Mouse (Mus musculus) intestine, embryonic 14.5 days (tissue): Measurements from ENCODE around the gene Nav1. TPM values are rescaled to one million over a fixed set of nuclear protein-coding genes. Genes with fewer than 3 reads are reported as not detected.

ENCODE experiments used
- ATAC-seq: fragments of 200-750 bp; cut with Nextera tagmentation; replicated peaks from 2 replicates; pipeline ENCODE4 v1.8.0; 2017; ENCODE audit warnings: low read depth, moderate number of reproducible peaks, moderate TSS enrichment, moderate library complexity; ENCODE audit not compliant: low FRiP score, low TSS enrichment
- DNase-seq: peaks from one replicate; pipeline ENCODE4 v3.0.0-alpha.2; 2018; ENCODE audit warnings: low spot score
- H3K27ac ChIP-seq: fragments of 300-500 bp; sonication (generic); 2 replicates; pipeline ENCODE4 v1.5.1; 2014; ENCODE audit warnings: low read depth, mild to moderate bottlenecking, control low read depth
- H3K27me3 ChIP-seq: fragments of 300-500 bp; sonication (generic); replicated peaks from 2 replicates; pipeline ENCODE4 v1.6.1; 2014; ENCODE audit warnings: low read length, control low read depth; ENCODE audit not compliant: control insufficient read depth, insufficient read depth
- H3K36me3 ChIP-seq: fragments of 300-500 bp; sonication (generic); 2 replicates; pipeline ENCODE4 v1.6.1; 2014; ENCODE audit warnings: low read length, control low read depth; ENCODE audit not compliant: control insufficient read depth, insufficient read depth
- H3K4me1 ChIP-seq: fragments of 300-500 bp; sonication (generic); replicated peaks from 2 replicates; pipeline ENCODE4 v1.6.1; 2014; ENCODE audit warnings: low read length, control low read depth, mixed read lengths; ENCODE audit not compliant: control insufficient read depth, insufficient read depth
- H3K4me2 ChIP-seq: fragments of 300-500 bp; sonication (generic); 2 replicates; pipeline ENCODE4 v1.6.1; 2014; ENCODE audit warnings: low read length
- H3K4me3 ChIP-seq: fragments of 300-500 bp; sonication (generic); 2 replicates; pipeline ENCODE4 v1.5.1; 2014; ENCODE audit warnings: low read depth, low read length, control low read depth, mixed read lengths
- H3K9ac ChIP-seq: fragments of 300-500 bp; sonication (generic); 2 replicates; pipeline ENCODE4 v1.6.1; 2014; ENCODE audit warnings: mild to moderate bottlenecking, low read length
- H3K9me3 ChIP-seq: fragments of 300-500 bp; sonication (generic); 2 replicates; pipeline ENCODE4 v1.6.1; 2016; ENCODE audit warnings: low read length, control low read depth; ENCODE audit not compliant: control insufficient read depth
- WGBS: fragments of 180-500 bp; shearing (Covaris S2); extraction: QIAGEN DNeasy Blood & Tissue Kit; methylation state at CpG from one replicate; pipeline ENCODE4 v1.1.7; 2014; 5-methylcytosine and 5-hydroxymethylcytosine counted together
- microRNA-seq: library from miRNA; unstranded; fragments of <30 nt; microRNA quantifications from one replicate; pipeline ENCODE4, GENCODE M21; 2016
- polyA plus RNA-seq: library from polyadenylated mRNA; unstranded; fragments of >200 nt; fragmentation: Nextera tagmentation; extraction: Ambion mirVana; gene quantifications from 2 replicates; pipeline ENCODE4 v1.2.1, GENCODE M21; 2014

Gene Nav1
- polyA plus RNA-seq, 1 experiment from 2014 or later = 21.2 TPM

DNA sequence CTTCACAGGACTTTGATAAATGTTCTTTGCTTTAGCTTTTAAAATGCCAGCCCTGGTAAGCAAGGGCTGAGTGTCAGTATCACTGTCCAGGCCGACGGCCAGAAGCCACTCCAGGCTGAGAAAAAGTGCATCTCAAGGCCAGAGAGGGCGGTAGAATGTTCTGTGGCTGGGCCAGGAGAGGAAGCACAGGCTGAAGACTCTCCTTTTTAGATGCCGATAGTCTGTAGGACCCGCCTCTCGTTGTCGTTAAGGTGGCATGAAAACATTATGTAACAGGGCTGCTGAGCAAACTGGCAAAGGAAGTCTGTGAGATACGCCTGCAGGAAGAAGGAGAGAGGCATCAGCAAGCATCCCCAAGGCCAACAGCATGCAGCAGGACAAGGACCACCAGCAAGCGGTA, 221.9 kb downstream of the Nav1 start:
- 87% methylated on average over 9 of the region's 9 CpGs for WGBS
- no peaks in the 10 kb centered on the region for H3K27me3 ChIP-seq
- no peaks in the 10 kb centered on the region for H3K9me3 ChIP-seq
- no peak overlapping the region for H3K9ac ChIP-seq
- no peak overlapping the region for H3K4me2 ChIP-seq
- ATAC-seq = no peak
- peaks cover 76% of the 10 kb centered on the region for H3K36me3 ChIP-seq
- H3K4me3 ChIP-seq = no peak overlapping the region
- H3K4me1 ChIP-seq = no peaks in the 10 kb centered on the region
- no peak overlapping the region for H3K27ac ChIP-seq
- DNase-seq = no peak

Small RNA genes within 50 kb of the gene (microRNA-seq; reads per million reads assigned to microRNA genes)
- gene Mir1231 = 0.51 reads per million

Other genes starting within 250 kb of the Nav1 start
- 27.3 and 28.7 TPM in 2 replicates for gene Shisa4, start 232.1 kb downstream of the Nav1 start, polyA plus RNA-seq
- 121 and 133 TPM in 2 replicates for gene Ipo9, start 176.8 kb downstream of the Nav1 start, polyA plus RNA-seq
- gene Csrp1, start 112.8 kb upstream of the Nav1 start, polyA plus RNA-seq = 225 and 242 TPM in 2 replicates
- 56.0 and 58.2 TPM in 2 replicates for gene Phlda3, start 158.8 kb upstream of the Nav1 start, polyA plus RNA-seq
- gene Tnni1, start 172.1 kb upstream of the Nav1 start, polyA plus RNA-seq = 5.8 and 6.4 TPM in 2 replicates
- 92.9 and 105 TPM in 2 replicates for gene Lad1, start 211.3 kb upstream of the Nav1 start, polyA plus RNA-seq
- gene Tnnt2, start 229.1 kb upstream of the Nav1 start, polyA plus RNA-seq = 11.1 and 13.2 TPM in 2 replicates